Mouse (Mus musculus) embryonic facial prominence, embryonic 11.5 days (tissue): ENCODE measurements around the gene Zfp385c. TPM values are rescaled to one million over a fixed set of nuclear protein-coding genes. Genes with fewer than 3 reads are reported as not detected.
A peak's percentile ranks its signal among the peaks of the same experiment; 100 is the strongest.

Source experiments
- ATAC-seq: fragments of 200-750 bp; cut with Nextera tagmentation; replicated peaks from 2 replicates; pipeline ENCODE4 v1.8.0; 2017; ENCODE audit warnings: low read depth; ENCODE audit not compliant: insufficient number of reproducible peaks, low FRiP score, low TSS enrichment
- DNase-seq: peaks from one replicate; pipeline ENCODE4 v3.0.0-alpha.2; 2015; ENCODE audit warnings: low spot score
- H3K27ac ChIP-seq: fragments of 300-500 bp; sonication (generic); replicated peaks from 2 replicates; pipeline ENCODE4 v1.5.1; 2014; ENCODE audit warnings: mild to moderate bottlenecking, low read depth, low read length, control low read depth
- H3K27me3 ChIP-seq: fragments of 300-500 bp; sonication (generic); 2 replicates; pipeline ENCODE4 v1.6.1; 2014; ENCODE audit warnings: mild to moderate bottlenecking, low read length, moderate library complexity, mixed read lengths; ENCODE audit not compliant: control insufficient read depth, insufficient read depth
- H3K36me3 ChIP-seq: fragments of 300-500 bp; sonication (generic); replicated peaks from 2 replicates; pipeline ENCODE4 v1.6.1; 2014; ENCODE audit warnings: low read depth, mild to moderate bottlenecking, low read length, moderate library complexity, mixed read lengths; ENCODE audit not compliant: control insufficient read depth, insufficient read depth
- H3K4me1 ChIP-seq: fragments of 300-500 bp; sonication (generic); 2 replicates; pipeline ENCODE4 v1.6.1; 2014; ENCODE audit warnings: low read length, mixed read lengths; ENCODE audit not compliant: control insufficient read depth, insufficient read depth
- H3K4me2 ChIP-seq: fragments of 300-500 bp; sonication (generic); 2 replicates; pipeline ENCODE4 v1.6.1; 2014; ENCODE audit warnings: low read depth, mild to moderate bottlenecking, control low read depth, low read length, moderate library complexity
- H3K4me3 ChIP-seq: fragments of 300-500 bp; sonication (generic); 2 replicates; pipeline ENCODE4 v1.5.1; 2014; ENCODE audit warnings: low read depth, low read length, control low read depth
- H3K9ac ChIP-seq: fragments of 300-500 bp; sonication (generic); replicated peaks from 2 replicates; pipeline ENCODE4 v1.6.1; 2014; ENCODE audit warnings: mild to moderate bottlenecking, control low read depth, low read length
- H3K9me3 ChIP-seq: fragments of 300-500 bp; sonication (generic); replicated peaks from 2 replicates; pipeline ENCODE4 v1.6.1; 2016; ENCODE audit warnings: mild to moderate bottlenecking, low read length, inconsistent platforms, mixed read lengths; ENCODE audit not compliant: control insufficient read depth
- WGBS: fragments of 180-500 bp; shearing (Covaris S2); extraction: QIAGEN DNeasy Blood & Tissue Kit; methylation state at CpG from one replicate; pipeline ENCODE4 v1.1.7; 2014; 5-methylcytosine and 5-hydroxymethylcytosine counted together
- polyA plus RNA-seq: library from polyadenylated mRNA; unstranded; fragments of >200 nt; fragmentation: Nextera tagmentation; extraction: Ambion mirVana; gene quantifications from 2 replicates; pipeline ENCODE4 v1.2.1, GENCODE M21; 2014

Zfp385c gene
- polyA plus RNA-seq, 1 experiment from 2014 or later, result 1.2 TPM

DNA sequence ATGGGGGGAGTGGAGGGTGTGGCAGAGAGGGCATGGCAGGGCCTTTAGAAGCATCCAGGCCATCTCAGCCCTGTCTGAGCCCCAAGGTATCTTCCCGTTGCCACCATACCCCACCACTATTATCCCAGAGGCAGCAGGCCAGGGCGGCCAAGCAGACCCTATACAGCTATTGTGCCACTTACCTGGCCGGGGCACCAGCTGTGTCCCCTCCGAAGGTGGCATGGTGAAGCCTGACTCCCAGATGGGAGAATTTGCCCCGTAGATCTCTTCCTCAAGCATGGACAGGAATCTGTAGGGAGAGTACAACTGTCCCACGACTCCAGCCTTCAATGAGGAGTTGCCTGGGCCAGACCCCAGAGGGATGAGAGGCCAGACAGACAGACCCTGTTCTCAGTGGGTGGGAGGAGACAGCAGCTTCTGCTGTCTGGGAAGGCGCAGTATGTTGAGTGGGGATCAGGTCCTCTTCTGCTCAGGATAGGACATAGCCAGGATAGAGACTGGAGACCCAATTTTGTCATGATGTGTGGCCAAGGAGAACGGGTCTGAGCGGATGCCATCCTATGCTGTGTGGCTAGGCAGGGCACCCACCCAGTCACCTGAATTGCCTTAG, 17.1 kb upstream of the Zfp385c start:
- ATAC-seq (no peak), DNase-seq (no peak)
- Histone ChIP-seq H3K9ac (no peak overlapping the region), H3K9me3 (no peaks in the 10 kb centered on the region), H3K4me2 (no peak overlapping the region), H3K36me3 (no peaks in the 10 kb centered on the region; the same call in none of the 2 replicates), H3K27me3 (no peaks in the 10 kb centered on the region), H3K4me1 (peaks cover 8% of the 10 kb centered on the region), H3K4me3 (no peak overlapping the region), H3K27ac (no peak overlapping the region)
- 93% methylated on average over 9 of the region's 9 CpGs for WGBS

DNA sequence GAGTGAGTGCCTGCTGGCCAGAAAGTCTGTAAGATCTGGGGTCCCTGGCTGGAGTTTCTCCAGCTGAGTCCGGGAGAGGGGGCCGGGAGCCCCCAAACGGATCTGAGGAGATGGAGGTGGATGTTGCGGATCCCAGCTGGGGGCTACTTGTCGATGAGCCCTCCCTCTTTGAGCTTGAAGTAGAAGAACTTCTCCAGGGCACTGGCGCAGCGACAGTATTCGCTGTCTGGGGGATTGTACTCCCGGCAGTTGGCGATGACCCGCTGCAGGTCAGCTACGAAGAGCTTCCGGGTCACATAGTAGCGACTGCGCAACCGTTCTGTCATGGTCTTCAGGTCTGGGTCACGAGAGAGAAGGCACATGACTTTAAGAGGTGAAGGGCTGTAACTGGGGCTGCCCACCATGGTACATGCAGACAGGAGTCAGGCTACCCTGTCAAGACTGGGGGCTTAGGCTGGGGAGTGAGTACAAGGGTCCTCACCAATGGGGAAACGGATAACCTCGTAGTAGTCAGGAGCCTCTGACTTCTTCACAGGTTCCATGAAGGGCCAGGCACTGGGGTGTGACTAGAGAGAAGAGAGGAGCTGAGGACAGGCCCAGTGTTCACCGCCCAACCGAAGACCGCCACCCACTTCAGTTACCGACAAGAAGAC, 13.0 kb upstream of the Zfp385c start:
- Histone ChIP-seq H3K36me3 (no peaks in the 10 kb centered on the region; the same call in none of the 2 replicates), H3K4me3 (no peak overlapping the region), H3K27ac (no peak overlapping the region), H3K4me1 (no peaks in the 10 kb centered on the region), H3K9me3 (no peaks in the 10 kb centered on the region), H3K27me3 (no peaks in the 10 kb centered on the region), H3K9ac (no peak overlapping the region), H3K4me2 (no peak overlapping the region)
- 90% methylated on average over 23 of the region's 23 CpGs for WGBS
- DNase-seq (no peak), ATAC-seq (no peak)

DNA sequence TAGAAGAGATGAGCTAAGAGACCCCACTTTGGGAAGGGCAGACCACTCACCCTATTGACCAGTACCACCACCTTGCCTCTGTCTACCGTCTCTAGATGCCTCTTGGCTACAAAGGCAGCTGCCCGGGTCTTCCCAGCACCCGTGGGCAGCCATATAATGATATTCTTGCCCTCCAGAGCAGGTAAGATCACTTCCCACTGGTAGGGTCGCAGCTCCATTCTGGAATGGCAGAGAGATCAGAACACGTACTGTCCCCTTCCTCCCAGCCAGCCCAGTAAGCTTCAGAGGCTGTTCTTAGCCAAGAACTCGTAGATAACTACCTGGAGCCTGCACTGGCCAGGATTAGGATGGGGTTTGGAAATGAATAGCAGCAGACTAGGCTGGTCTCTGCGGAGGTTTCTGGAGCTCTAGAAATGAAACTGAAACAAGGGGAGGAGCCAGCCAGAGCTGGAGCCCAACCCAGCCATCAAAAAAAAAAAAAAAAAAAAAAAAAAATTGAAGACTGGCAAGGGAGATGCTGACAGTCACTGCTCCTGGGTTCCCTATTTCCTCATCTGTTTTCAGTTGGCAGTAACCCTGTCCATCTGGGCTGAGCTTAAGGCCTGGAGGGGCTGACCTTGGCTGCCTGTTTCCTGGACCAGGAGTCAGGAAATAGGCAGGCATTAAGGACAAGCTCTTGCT, 11.7 kb upstream of the Zfp385c start, which contains the start of gene Dhx58:
TSS of gene Dhx58 (minus strand) at position 421 of the 681 bp plus-strand sequence.
- no peak for ATAC-seq
- Histone ChIP-seq H3K4me2 (no peak within 1 kb of the TSS), H3K27ac (no peak within 1 kb of the TSS), H3K36me3 (no peaks in the 10 kb centered on the region; the same call in none of the 2 replicates), H3K27me3 (no peaks in the 10 kb centered on the region), H3K9me3 (no peaks in the 10 kb centered on the region), H3K4me1 (no peaks in the 10 kb centered on the region), H3K9ac (no peak within 1 kb of the TSS), H3K4me3 (no peak within 1 kb of the TSS)
- WGBS, result 60% methylated on average over 7 of the region's 7 CpGs
- DNase-seq, result no peak

DNA sequence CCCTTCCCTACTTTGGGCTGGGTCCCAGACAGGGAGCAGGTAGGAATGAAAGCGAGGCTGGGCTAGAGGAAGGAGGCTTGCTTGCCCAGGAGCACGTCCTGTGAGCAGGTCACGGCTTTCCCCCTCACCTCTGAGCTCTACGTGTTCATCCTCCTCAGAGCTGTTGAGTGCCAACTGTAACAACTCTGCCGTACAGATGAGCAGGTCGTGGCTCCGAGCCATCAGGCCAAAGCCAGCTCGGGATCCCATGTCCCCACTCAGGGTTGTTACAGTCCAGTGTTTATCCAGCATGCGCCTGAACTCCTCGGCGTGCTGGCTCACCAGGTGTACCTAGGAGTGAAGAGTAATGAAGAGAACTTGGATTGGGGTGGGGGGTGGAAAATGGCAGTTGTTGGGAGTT, 11.1 kb upstream of the Zfp385c start:
- WGBS, result 66% methylated on average over 11 of the region's 11 CpGs
- no peak overlapping the region for H3K4me3 ChIP-seq
- no peaks in the 10 kb centered on the region; the same call in none of the 2 replicates for H3K36me3 ChIP-seq
- ATAC-seq (no peak), DNase-seq (no peak)
- H3K27me3 ChIP-seq, result no peaks in the 10 kb centered on the region
- no peak overlapping the region for H3K9ac ChIP-seq
- no peak overlapping the region for H3K4me2 ChIP-seq
- no peak overlapping the region for H3K27ac ChIP-seq
- H3K9me3 ChIP-seq, result no peaks in the 10 kb centered on the region
- no peaks in the 10 kb centered on the region for H3K4me1 ChIP-seq

DNA sequence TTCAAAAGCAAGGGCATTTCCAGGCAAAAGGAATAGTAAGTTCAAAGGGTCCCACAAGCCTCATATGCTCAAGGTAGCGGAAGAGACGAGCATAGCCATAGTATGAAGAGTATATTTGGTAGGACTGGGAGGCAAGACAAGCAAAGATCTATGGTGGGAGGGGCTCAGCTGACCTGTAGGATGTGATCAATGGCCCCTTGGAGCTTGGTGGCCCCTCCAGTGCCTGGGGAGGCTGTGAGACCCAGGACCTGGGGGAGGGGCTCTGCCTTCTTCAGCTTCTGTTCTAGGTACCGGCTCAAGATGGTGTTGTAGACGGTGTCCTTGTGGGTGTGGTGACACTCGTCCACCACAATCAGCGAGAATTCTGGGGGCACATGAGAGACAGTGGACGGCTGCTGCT, 10.7 kb upstream of the Zfp385c start:
- WGBS, result 46% methylated on average over 7 of the region's 7 CpGs
- DNase-seq (no peak), ATAC-seq (no peak)
- H3K9me3 ChIP-seq, result no peaks in the 10 kb centered on the region
- H3K4me1 ChIP-seq, result no peaks in the 10 kb centered on the region
- no peak overlapping the region for H3K4me3 ChIP-seq
- no peaks in the 10 kb centered on the region; the same call in 1 of the 2 replicates for H3K36me3 ChIP-seq
- H3K9ac ChIP-seq, result no peak overlapping the region
- no peaks in the 10 kb centered on the region for H3K27me3 ChIP-seq
- H3K27ac ChIP-seq, result no peak overlapping the region
- no peak overlapping the region for H3K4me2 ChIP-seq

DNA sequence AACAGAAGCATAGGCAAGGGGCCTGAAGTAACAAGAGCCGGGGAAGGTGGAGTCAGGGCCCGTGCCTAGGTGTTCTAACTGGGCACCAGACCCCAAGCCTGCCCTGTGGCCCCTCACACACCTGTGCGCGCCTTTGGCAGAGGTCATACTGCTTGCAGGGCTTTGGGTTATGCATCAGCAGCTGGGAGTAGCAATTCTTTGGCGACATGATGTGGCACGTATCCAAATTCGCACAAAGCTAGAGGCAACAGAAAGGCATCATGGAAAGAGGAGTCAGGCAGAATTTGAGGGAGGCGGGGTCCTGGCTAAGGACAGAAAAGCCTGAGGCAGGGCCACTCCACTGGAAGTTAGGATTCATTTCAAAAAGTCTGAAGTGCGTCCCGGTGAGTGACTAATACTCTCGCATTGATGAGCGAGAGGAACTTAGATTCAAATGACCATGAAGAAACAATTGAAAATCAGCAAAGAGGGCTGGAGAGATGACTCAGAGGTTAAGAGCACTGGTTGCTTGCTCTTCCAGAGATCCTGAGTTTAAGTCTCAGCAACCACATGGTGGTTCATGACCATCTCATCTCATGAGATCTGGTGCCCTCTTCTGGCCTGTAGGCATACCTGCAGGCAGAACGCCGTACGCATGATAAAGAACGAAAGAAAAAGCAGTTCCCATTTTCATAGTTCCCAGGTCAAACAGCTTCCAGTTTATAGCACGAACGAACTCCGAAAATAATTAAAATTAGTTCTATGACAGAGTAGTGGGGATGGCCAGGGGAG, 10.0 kb upstream of the Zfp385c start:
- no peak overlapping the region for H3K4me3 ChIP-seq
- ATAC-seq (no peak), DNase-seq (peak; percentile 86)
- no peak overlapping the region for H3K27ac ChIP-seq
- no peak overlapping the region for H3K4me2 ChIP-seq
- no peaks in the 10 kb centered on the region for H3K27me3 ChIP-seq
- no peaks in the 10 kb centered on the region; the same call in 1 of the 2 replicates for H3K36me3 ChIP-seq
- H3K9me3 ChIP-seq, result no peaks in the 10 kb centered on the region
- no peak overlapping the region for H3K9ac ChIP-seq
- H3K4me1 ChIP-seq, result no peaks in the 10 kb centered on the region
- 35% methylated on average over 19 of the region's 19 CpGs for WGBS

DNA sequence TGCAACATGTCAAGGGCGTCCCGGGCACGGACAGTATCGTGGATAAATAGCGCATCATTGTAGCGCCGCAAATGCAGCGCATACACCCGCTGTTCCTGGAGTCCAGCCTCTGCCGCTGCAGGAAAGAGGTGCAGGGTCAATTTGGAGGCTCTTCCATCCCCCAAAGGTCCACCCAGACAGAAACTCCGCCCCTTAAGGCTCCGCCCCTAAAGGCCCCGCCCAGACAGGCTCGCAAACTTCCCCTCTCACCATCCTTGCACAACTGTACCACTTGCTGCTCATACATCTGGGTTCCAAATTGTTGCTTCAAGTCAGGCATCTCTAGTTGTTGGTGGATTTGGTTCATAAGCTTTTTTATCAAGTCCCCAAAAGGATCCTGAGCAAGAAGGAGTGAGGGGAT, 9.0 kb upstream of the Zfp385c start:
- Histone ChIP-seq H3K9ac (peak overlapping the region; percentile 3; the same call in 1 of the 2 replicates), H3K4me3 (0 out of 2 replicates have a peak overlapping the region, but pooled peaks have one; percentile 12), H3K27ac (no peak overlapping the region), H3K27me3 (no peaks in the 10 kb centered on the region), H3K4me2 (peak overlapping the region; percentile 30), H3K36me3 (no peaks in the 10 kb centered on the region; the same call in 1 of the 2 replicates), H3K9me3 (no peaks in the 10 kb centered on the region), H3K4me1 (no peaks in the 10 kb centered on the region)
- DNase-seq, result peak; percentile 57
- 3% methylated on average over 14 of the region's 14 CpGs for WGBS
- no peak for ATAC-seq
